Mouse (Mus musculus): ENCODE data around the gene Psmd13.

DNA sequence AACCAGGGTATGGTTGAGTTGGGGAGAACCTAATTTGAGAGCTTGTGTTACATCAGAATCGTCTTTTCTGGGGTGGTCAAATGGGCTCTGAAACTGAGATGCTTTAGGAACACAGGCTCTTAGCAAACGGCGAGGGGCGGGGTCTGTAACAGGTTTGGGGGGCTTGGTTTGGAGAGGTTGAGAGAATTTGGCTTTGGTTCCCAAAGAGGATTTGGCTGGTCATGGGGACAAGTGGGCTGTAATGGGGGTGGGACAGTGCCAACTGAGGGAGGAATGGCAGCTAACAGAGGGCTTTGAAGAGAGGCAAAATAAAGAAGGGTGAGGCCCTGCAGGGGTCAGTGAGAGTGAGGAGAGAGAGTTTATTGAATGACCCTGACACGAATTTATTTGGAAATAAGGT, 42.2 kb upstream of the Psmd13 start:
- TF ChIP-seq MYOD1 (IDR thresholded peaks at IDR 0.05; ENCODE audit: control insufficient read depth in 1 of 3, insufficient read length in 2 of 3, low read depth in 2 of 3) (no peak), E2F4 (IDR thresholded peaks at IDR 0.05; ENCODE audit: insufficient read depth) (no peak), MAX (IDR thresholded peaks at IDR 0.05; ENCODE audit: low read depth) (no peak), POLR2AphosphoS2 (IDR thresholded peaks at IDR 0.05; ENCODE audit: insufficient read length, low read depth) (no peak), POLR2A (IDR thresholded peaks at IDR 0.05; ENCODE audit: insufficient read length, low read depth) (no peak), MYOG (IDR thresholded peaks at IDR 0.05; ENCODE audit: control insufficient read depth in 1 of 3, insufficient read depth in 1 of 3, insufficient read length in 2 of 3, low read depth in 2 of 3) (no peak)

All from myocyte (in vitro differentiated cells).